Mouse (Mus musculus): ENCODE results near the gene Srsf10. TPM values are rescaled to one million over a fixed set of nuclear protein-coding genes. Genes with fewer than 3 reads are reported as not detected.
A peak's percentile ranks its signal among the peaks of the same experiment; 100 is the strongest.

The Srsf10 gene
- polyA plus RNA-seq, 1 experiment, result 72.8 TPM

DNA sequence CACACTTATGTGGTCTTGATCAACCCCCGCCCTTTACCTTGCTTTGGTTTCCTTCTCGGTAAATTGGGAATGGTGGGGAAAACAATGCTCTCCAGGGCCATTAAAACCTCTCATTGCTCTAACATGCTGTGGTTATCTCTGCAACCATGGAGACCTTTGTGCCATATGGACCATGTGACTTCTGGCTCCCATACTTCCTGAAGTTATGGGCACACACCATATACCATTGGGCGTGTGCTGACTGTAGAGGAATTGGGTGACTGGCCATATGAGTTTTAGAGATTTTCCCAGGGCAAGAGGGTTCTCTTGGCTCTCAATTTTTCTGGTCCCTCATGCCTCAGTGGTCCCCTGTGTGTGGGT, 63.7 kb downstream of the Srsf10 start:
- Histone ChIP-seq H3K36me3 (ENCODE audit: control insufficient read depth, insufficient read depth, low read length) (no peaks in the 10 kb centered on the region), H3K27ac (ENCODE audit: control insufficient read depth, insufficient read depth, low read depth, low read length) (peak overlapping the region; percentile 45; the same call in 1 of the 2 replicates), H3K4me3 (ENCODE audit: control insufficient read depth, low read depth, low read length) (no peak overlapping the region), H3K4me1 (ENCODE audit: control insufficient read depth, insufficient read depth, low read length) (peaks cover 16% of the 10 kb centered on the region), H3K27me3 (ENCODE audit: control insufficient read depth, insufficient read depth, low read length) (no peaks in the 10 kb centered on the region)
- no peak for TF ChIP-seq POLR2A (IDR thresholded peaks at IDR 0.05; ENCODE audit: control insufficient read depth, low read depth, low read length)
- no peak for TF ChIP-seq CTCF (IDR thresholded peaks at IDR 0.05; ENCODE audit: control insufficient read depth, insufficient read depth, insufficient replicate concordance, low read depth, low read length)

Other genes starting within 250 kb of the Srsf10 start
- 0.43 and 0.67 TPM in 2 replicates for gene Ifnlr1, start 169.5 kb upstream of the Srsf10 start, polyA plus RNA-seq (2012; rRNA removed)
- 0.17 TPM in 1 of 2 replicates, not detected in the other for gene Il22ra1, start 127.6 kb upstream of the Srsf10 start, polyA plus RNA-seq (2012; rRNA removed)
- gene Myom3, start 96.0 kb upstream of the Srsf10 start, polyA plus RNA-seq (2012; rRNA removed), result 0.45 and 0.47 TPM in 2 replicates
- 6.4 and 7.4 TPM in 2 replicates for gene Pnrc2, start 18.1 kb downstream of the Srsf10 start, polyA plus RNA-seq (2012; rRNA removed)
- gene Cnr2, start 39.6 kb downstream of the Srsf10 start, polyA plus RNA-seq (2012; rRNA removed), result 0.38 and 0.51 TPM in 2 replicates
- gene Fuca1, start 65.0 kb downstream of the Srsf10 start, polyA plus RNA-seq (2012; rRNA removed), result 76.9 and 84.0 TPM in 2 replicates
- gene Hmgcl, start 90.7 kb downstream of the Srsf10 start, polyA plus RNA-seq (2012; rRNA removed), result 10.2 and 11.6 TPM in 2 replicates
- gene Gale, start 108.0 kb downstream of the Srsf10 start, polyA plus RNA-seq (2012; rRNA removed), result 8.9 and 10.8 TPM in 2 replicates
- 24.6 and 26.7 TPM in 2 replicates for gene Lypla2, start 116.9 kb downstream of the Srsf10 start, polyA plus RNA-seq (2012; rRNA removed)
- gene Pithd1, start 131.5 kb downstream of the Srsf10 start, polyA plus RNA-seq (2012; rRNA removed), result 56.1 and 60.7 TPM in 2 replicates
- 12.0 and 14.1 TPM in 2 replicates for gene Eloa, start 166.0 kb downstream of the Srsf10 start, polyA plus RNA-seq (2012; rRNA removed)
- gene Rpl11, start 197.7 kb downstream of the Srsf10 start, polyA plus RNA-seq (2012; rRNA removed), result 212 and 241 TPM in 2 replicates

All from testis, adult 2 months (tissue).